Mouse (Mus musculus) brain, adult 2 months (tissue): ENCODE data around the gene Socs2.
A peak's percentile ranks its signal among the peaks of the same experiment; 100 is the strongest.

Source experiments
- DNase-seq: peaks from one replicate; pipeline ENCODE4 v3.0.0; 2011; ENCODE audit warnings: low read depth, low spot score

The Socs2 gene

GRCm38 (mm10) chr10:95354047-95354446 is 62.9 kb downstream of the Socs2 start:
- DNase-seq, result no peak

DNA sequence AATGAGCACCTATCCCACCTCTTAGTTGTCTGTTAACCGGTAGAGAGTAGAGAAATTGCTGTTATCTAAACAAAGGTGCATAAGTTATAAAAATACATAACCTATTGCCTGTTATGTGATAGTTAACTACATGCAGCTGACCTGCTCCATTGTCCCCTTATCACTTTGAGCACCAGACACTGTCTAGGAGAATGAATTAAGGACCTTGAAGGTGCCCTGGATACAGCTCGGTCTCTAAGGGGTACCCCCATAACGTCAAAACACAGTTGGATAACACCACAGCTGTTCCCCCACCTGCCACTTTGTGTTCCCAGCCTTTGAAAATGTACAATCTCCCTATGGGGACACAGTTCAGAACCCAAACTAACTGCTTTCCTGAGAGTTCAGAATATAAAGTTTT is 68.5 kb downstream of the Socs2 start:
- no peak for DNase-seq

DNA sequence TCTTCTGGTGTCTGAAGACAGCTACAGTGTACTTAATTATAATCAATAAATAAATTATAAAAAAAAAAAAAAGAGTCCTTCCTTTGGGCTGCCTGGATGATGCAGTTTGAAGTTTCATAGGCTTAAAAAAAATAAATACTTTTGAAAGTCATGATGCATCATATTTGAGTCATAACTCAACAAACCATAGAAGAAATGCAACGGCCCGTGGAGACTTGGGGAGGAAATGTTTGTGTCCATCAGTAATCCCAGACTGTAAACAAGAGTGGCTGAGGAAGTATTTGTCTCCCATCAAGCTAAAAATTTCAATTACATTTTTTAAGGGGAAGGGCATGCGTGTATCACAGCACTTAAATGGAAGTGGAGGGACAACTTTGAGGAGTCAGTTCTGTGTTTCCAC is 69.2 kb downstream of the Socs2 start:
- no peak for DNase-seq

GRCm38 (mm10) chr10:95342833-95343590 is 74.0 kb downstream of the Socs2 start:
- no peak for DNase-seq

- DNase-seq, result no peak
These were observed 76.3 kb downstream of the Socs2 start for GRCm38 (mm10) chr10:95340676-95341075.

DNA sequence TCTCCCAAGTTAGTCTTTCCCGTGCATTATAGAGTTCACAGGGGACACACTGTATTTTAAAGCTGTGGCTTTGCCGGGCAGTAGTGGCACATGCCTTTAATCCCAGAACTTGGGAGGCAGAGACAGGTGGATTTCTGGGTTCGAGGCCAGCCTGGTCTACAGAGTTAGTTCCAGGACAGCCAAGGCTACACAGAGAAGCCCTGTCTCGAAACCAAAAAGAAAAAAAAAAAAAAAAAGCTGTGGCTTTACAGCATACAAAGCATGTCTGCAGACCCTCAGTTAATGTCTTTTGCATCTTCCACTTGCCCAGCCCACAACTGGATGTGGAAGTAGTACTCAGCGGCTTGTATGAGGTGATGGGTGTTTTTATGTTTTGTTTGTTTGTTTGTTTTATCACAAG is 79.4 kb downstream of the Socs2 start:
- DNase-seq, result no peak

DNA sequence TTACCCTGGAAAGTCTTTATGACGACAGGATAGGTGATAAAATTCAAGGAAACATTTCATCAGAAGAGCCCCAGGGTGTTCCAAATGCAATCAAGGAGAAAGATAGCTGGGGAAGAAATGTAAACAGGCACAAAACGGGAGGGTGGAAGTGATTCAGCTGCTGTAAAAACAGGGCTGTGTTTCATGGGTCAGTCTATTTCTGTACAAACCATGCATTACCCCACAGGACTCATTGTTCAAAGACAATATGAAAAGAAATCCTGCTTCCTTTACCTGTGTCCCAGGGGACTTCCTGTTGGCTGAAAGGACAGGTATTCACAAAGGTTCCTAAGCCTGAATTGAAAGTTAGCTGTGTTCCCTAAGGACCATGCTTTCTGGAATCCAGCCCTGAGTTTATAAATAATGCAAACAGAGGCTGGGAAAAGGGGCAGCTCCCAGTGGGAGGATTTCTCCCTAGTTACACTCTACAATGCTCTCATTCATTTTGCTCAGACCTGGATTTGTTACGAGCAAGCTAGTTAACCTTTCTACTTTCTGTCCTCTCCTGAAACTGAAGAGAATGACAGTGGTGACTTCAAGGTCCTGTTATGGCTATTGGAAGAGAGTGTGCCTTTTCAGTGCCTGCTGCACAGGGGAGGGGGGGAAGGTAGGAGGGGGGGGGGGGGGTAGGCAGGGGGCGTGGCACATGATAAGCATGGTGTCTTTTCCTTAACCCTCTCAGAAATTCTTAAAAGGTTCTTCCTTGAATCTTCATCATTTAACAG is 80.0 kb downstream of the Socs2 start:
- peak; percentile 27 for DNase-seq
